Mouse (Mus musculus) brown adipose tissue, adult 24 weeks (tissue): Measurements from ENCODE around the gene Ltb4r1. TPM values are rescaled to one million over a fixed set of nuclear protein-coding genes. Genes with fewer than 3 reads are reported as not detected.
A peak's percentile ranks its signal among the peaks of the same experiment; 100 is the strongest.

Experiments
- H3K27ac ChIP-seq: fragments of 200-500 bp; replicated peaks from 2 replicates; pipeline ENCODE4 v1.5.1; 2012; ENCODE audit warnings: low read depth, mild to moderate bottlenecking, low read length
- H3K4me1 ChIP-seq: fragments of 200-500 bp; 2 replicates; pipeline ENCODE4 v1.6.1; 2012; ENCODE audit warnings: low read length, mixed read lengths; ENCODE audit not compliant: control insufficient read depth, insufficient read depth, insufficient read length
- H3K4me3 ChIP-seq: fragments of 200-500 bp; 2 replicates; pipeline ENCODE4 v1.5.1; 2012; ENCODE audit warnings: low read depth, mild to moderate bottlenecking, low read length, moderate library complexity; ENCODE audit not compliant: insufficient read depth
- polyA plus RNA-seq: library from polyadenylated mRNA; stranded (reverse); fragments of >200 nt; gene quantifications from 2 replicates; pipeline ENCODE4 v1.2.4, GENCODE M21; 2012; ENCODE audit not compliant: missing spikeins, insufficient read depth, insufficient read length

The Ltb4r1 gene
- polyA plus RNA-seq, 1 experiment = not detected

GRCm38 (mm10) chr14:55787731-55788130, 22.0 kb downstream of the Ltb4r1 start:
- Histone ChIP-seq H3K4me3 (peak overlapping the region; percentile 58), H3K27ac (no peak overlapping the region), H3K4me1 (peaks cover 2% of the 10 kb centered on the region)

DNA sequence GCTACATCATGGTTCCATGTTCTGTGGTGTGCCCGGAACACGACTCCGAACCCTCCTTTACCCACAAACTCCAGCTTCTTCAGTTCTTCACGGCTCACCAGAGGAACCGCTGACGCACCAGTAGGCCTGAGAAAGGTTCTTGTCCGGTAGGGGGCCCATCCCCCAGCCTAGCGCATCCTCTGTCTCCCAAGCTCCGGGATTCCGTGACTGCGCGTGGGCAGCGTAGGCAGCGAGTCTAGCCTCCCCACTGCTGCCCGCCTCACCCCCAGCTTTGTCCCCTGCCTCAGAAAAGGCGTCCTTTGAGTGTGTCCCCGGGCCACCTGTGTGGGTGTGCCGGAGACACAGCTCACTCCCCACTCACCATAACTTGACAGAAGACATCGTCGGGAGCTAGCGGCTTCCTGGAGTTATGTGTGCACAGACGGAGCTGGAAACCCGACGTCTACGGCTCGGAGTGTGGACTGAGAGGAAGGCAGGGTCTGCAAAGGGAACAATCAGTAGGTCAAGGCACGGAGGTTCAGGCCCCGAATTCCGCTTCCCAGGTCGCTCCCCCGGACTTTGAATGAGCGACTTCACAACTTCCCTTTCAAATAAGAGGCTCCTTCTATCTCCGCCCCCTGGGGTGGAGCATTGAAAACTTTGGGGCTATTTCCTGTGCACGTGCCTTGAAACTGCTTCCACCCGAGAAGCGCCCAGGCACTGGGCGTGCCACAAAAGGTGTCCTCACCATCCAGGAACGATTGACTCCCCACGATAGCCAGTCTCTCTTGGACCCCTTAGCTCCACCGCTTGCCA, 22.7 kb downstream of the Ltb4r1 start, which contains the start of gene Ripk3:
Gene Ripk3, minus strand, starts transcription at position 610 of the 795 bp plus-strand sequence.
- peak within 1 kb of the TSS; percentile 18 for H3K27ac ChIP-seq

DNA sequence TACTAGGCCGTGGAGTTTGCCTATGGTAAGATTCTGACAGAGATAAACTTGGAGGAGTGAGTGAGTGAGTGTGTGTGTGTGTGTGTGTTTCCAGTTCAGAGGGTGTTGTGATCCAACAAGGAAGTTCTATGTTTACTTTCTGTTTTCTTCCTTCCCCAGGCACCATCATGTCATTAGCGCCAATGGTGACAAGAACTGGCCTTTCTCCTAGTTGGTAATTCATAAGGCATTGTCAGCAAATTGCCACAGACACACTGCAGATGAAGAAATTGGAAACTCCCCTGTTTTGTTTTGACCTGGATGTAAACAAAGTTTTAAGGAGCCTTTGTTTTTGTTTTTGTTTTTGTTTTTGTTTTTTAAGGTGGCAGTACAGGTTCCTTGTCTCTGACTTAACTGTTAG, 27.7 kb downstream of the Ltb4r1 start:
- H3K4me1 ChIP-seq = peaks cover 7% of the 10 kb centered on the region

More for the DNA sequence above, 22.7 kb downstream of the Ltb4r1 start, which contains the start of gene Ripk3:
- Histone ChIP-seq H3K4me3 (peak within 1 kb of the TSS; percentile 58), H3K4me1 (peaks cover 5% of the 10 kb centered on the region)

GRCm38 (mm10) chr14:55793946-55794345, 28.2 kb downstream of the Ltb4r1 start:
- H3K4me3 ChIP-seq = no peak overlapping the region
- peaks cover 7% of the 10 kb centered on the region; the same call in 1 of the 2 replicates for H3K4me1 ChIP-seq
- no peak overlapping the region for H3K27ac ChIP-seq

More for the DNA sequence above, 27.7 kb downstream of the Ltb4r1 start:
- Histone ChIP-seq H3K4me3 (no peak overlapping the region), H3K27ac (peak overlapping the region; percentile 9)

- Histone ChIP-seq H3K4me3 (no peak overlapping the region), H3K27ac (peak overlapping the region; percentile 86), H3K4me1 (peaks cover 7% of the 10 kb centered on the region; the same call in 1 of the 2 replicates)
These were observed 29.8 kb downstream of the Ltb4r1 start for GRCm38 (mm10) chr14:55795380-55796163.

- Histone ChIP-seq H3K27ac (0 out of 2 replicates have a peak overlapping the region, but pooled peaks have one; percentile 2), H3K4me3 (peak overlapping the region; percentile 61), H3K4me1 (no peaks in the 10 kb centered on the region)
These were observed 49.1 kb downstream of the Ltb4r1 start for GRCm38 (mm10) chr14:55814885-55815284.

GRCm38 (mm10) chr14:55815310-55815751, 49.6 kb downstream of the Ltb4r1 start:
- Histone ChIP-seq H3K4me3 (peak overlapping the region; percentile 61), H3K4me1 (no peaks in the 10 kb centered on the region), H3K27ac (0 out of 2 replicates have a peak overlapping the region, but pooled peaks have one; percentile 2)

Other genes with a start within 250 kb of the Ltb4r1 start
- gene Nrl, start 241.0 kb upstream of the Ltb4r1 start, polyA plus RNA-seq = not detected in 2 replicates
- 5.0 and 10.3 TPM in 2 replicates for gene Pck2, start 225.7 kb upstream of the Ltb4r1 start, polyA plus RNA-seq
- gene Dcaf11, start 206.0 kb upstream of the Ltb4r1 start, polyA plus RNA-seq = 45.4 and 56.7 TPM in 2 replicates
- not detected in 2 replicates for gene A730061H03Rik, start 205.6 kb upstream of the Ltb4r1 start, polyA plus RNA-seq
- gene Fitm1, start 190.3 kb upstream of the Ltb4r1 start, polyA plus RNA-seq = 4.7 and 5.4 TPM in 2 replicates
- gene Psme1, start 187.8 kb upstream of the Ltb4r1 start, polyA plus RNA-seq = 191 and 217 TPM in 2 replicates
- 42.1 and 45.5 TPM in 2 replicates for gene Emc9, start 180.7 kb upstream of the Ltb4r1 start, polyA plus RNA-seq
- 248 and 256 TPM in 2 replicates for gene Psme2, start 174.8 kb upstream of the Ltb4r1 start, polyA plus RNA-seq
- gene Rnf31, start 174.3 kb upstream of the Ltb4r1 start, polyA plus RNA-seq = 11.1 and 12.0 TPM in 2 replicates
- gene Irf9, start 162.4 kb upstream of the Ltb4r1 start, polyA plus RNA-seq = 4.8 and 7.4 TPM in 2 replicates
- not detected in 2 replicates for gene Rec8, start 147.9 kb upstream of the Ltb4r1 start, polyA plus RNA-seq
- 25.0 and 31.0 TPM in 2 replicates for gene Ipo4, start 130.0 kb upstream of the Ltb4r1 start, polyA plus RNA-seq
- gene Gm49378, start 128.1 kb upstream of the Ltb4r1 start, polyA plus RNA-seq = 2.7 and 3.4 TPM in 2 replicates
- 21.6 and 26.6 TPM in 2 replicates for gene Tm9sf1, start 122.2 kb upstream of the Ltb4r1 start, polyA plus RNA-seq
- gene Tssk4, start 115.8 kb upstream of the Ltb4r1 start, polyA plus RNA-seq = not detected in 2 replicates
- gene Mdp1, start 105.5 kb upstream of the Ltb4r1 start, polyA plus RNA-seq = 29.0 and 33.3 TPM in 2 replicates
- gene Gmpr2, start 94.0 kb upstream of the Ltb4r1 start, polyA plus RNA-seq = 19.8 and 20.3 TPM in 2 replicates
- 243 and 245 TPM in 2 replicates for gene Nedd8, start 93.8 kb upstream of the Ltb4r1 start, polyA plus RNA-seq
- 8.2 and 9.2 TPM in 2 replicates for gene Tinf2, start 84.1 kb upstream of the Ltb4r1 start, polyA plus RNA-seq
- not detected in 2 replicates for gene Tgm1, start 52.0 kb upstream of the Ltb4r1 start, polyA plus RNA-seq
- 8.9 and 10.1 TPM in 2 replicates for gene Rabggta, start 43.7 kb upstream of the Ltb4r1 start, polyA plus RNA-seq
- 58.8 and 101 TPM in 2 replicates for gene Dhrs1, start 20.3 kb upstream of the Ltb4r1 start, polyA plus RNA-seq
- gene Nop9, start 20.3 kb upstream of the Ltb4r1 start, polyA plus RNA-seq = 4.8 and 5.5 TPM in 2 replicates
- gene Cideb, start 7.5 kb upstream of the Ltb4r1 start, polyA plus RNA-seq = 16.3 and 27.9 TPM in 2 replicates
- not detected in 2 replicates for gene Ltb4r2, start 4.5 kb upstream of the Ltb4r1 start, polyA plus RNA-seq
- gene Adcy4, start 18.1 kb downstream of the Ltb4r1 start, polyA plus RNA-seq = 4.1 and 6.3 TPM in 2 replicates
- gene Ripk3, start 22.9 kb downstream of the Ltb4r1 start, polyA plus RNA-seq = 3.7 and 5.0 TPM in 2 replicates
- 1.5 and 1.8 TPM in 2 replicates for gene Nfatc4, start 57.2 kb downstream of the Ltb4r1 start, polyA plus RNA-seq
- 0.87 and 1.0 TPM in 2 replicates for gene Nynrin, start 88.0 kb downstream of the Ltb4r1 start, polyA plus RNA-seq
- not detected in 2 replicates for gene Cbln3, start 118.4 kb downstream of the Ltb4r1 start, polyA plus RNA-seq
- 4.2 and 5.5 TPM in 2 replicates for gene Khnyn, start 119.0 kb downstream of the Ltb4r1 start, polyA plus RNA-seq
- gene Sdr39u1, start 134.3 kb downstream of the Ltb4r1 start, polyA plus RNA-seq = 134 and 149 TPM in 2 replicates
- gene Cma1, start 178.7 kb downstream of the Ltb4r1 start, polyA plus RNA-seq = 6.1 and 8.2 TPM in 2 replicates
- gene Cma2, start 185.0 kb downstream of the Ltb4r1 start, polyA plus RNA-seq = not detected in 2 replicates